Mouse (Mus musculus) induced T-regulatory cell, adult 2 months (primary cell): ENCODE results near the gene Cd83.
A peak's percentile ranks its signal among the peaks of the same experiment; 100 is the strongest.

Experiments used
- DNase-seq: peaks from one replicate; pipeline ENCODE4 v3.0.0-alpha.2; 2012; ENCODE audit warnings: low read depth

The Cd83 gene

GRCm38 (mm10) chr13:43774605-43775426, 9.8 kb upstream of the Cd83 start:
- peak; percentile 87 for DNase-seq

- DNase-seq: no peak
Observed at GRCm38 (mm10) chr13:43775427-43775733, 9.2 kb upstream of the Cd83 start.

GRCm38 (mm10) chr13:43777321-43778002, 7.1 kb upstream of the Cd83 start:
- peak; percentile 53 for DNase-seq

GRCm38 (mm10) chr13:43778021-43778649, 6.4 kb upstream of the Cd83 start:
- DNase-seq: peak; percentile 82

- DNase-seq: peak; percentile 77
Observed at GRCm38 (mm10) chr13:43778971-43779370, 5.6 kb upstream of the Cd83 start.

- peak; percentile 69 for DNase-seq
Observed at GRCm38 (mm10) chr13:43780071-43780470, 4.5 kb upstream of the Cd83 start.

GRCm38 (mm10) chr13:43785712-43786072, 1.1 kb downstream of the Cd83 start:
- DNase-seq: no peak

- DNase-seq: peak; percentile 70
Observed at GRCm38 (mm10) chr13:43786171-43786795, 1.7 kb downstream of the Cd83 start.

- DNase-seq: peak; percentile 39
Observed at GRCm38 (mm10) chr13:43787262-43787661, 2.7 kb downstream of the Cd83 start.

- DNase-seq: no peak
Observed at GRCm38 (mm10) chr13:43788071-43788470, 3.5 kb downstream of the Cd83 start.

- peak; percentile 91 for DNase-seq
Observed at GRCm38 (mm10) chr13:43788983-43789645, 4.5 kb downstream of the Cd83 start.

- peak; percentile 25 for DNase-seq
Observed at GRCm38 (mm10) chr13:43790229-43791001, 5.8 kb downstream of the Cd83 start.

GRCm38 (mm10) chr13:43795334-43795733, 10.8 kb downstream of the Cd83 start:
- no peak for DNase-seq

GRCm38 (mm10) chr13:43798655-43799054, 14.1 kb downstream of the Cd83 start:
- no peak for DNase-seq

- DNase-seq: no peak
Observed at GRCm38 (mm10) chr13:43800136-43800535, 15.6 kb downstream of the Cd83 start.

GRCm38 (mm10) chr13:43801961-43802360, 17.4 kb downstream of the Cd83 start:
- no peak for DNase-seq

- no peak for DNase-seq
Observed at GRCm38 (mm10) chr13:43802361-43803137, 18.0 kb downstream of the Cd83 start.

GRCm38 (mm10) chr13:43804648-43805047, 20.1 kb downstream of the Cd83 start:
- peak; percentile 47 for DNase-seq

GRCm38 (mm10) chr13:43805159-43805758, 20.7 kb downstream of the Cd83 start:
- DNase-seq: no peak
